Mouse (Mus musculus) MEL-GATA-1-ER (cell line): ENCODE data around the gene Zfp131.
"Not testable (repeated sequence)": the region's sequence is repeated elsewhere in the genome, so short reads cannot be mapped to it uniquely, and the experiment has no call there.

Experiments used
- DNase-seq: peaks from one replicate; pipeline ENCODE4 v3.0.0-alpha.2; 2012; ENCODE audit warnings: low read depth; ENCODE audit errors: extremely low read depth

Gene Zfp131

DNA sequence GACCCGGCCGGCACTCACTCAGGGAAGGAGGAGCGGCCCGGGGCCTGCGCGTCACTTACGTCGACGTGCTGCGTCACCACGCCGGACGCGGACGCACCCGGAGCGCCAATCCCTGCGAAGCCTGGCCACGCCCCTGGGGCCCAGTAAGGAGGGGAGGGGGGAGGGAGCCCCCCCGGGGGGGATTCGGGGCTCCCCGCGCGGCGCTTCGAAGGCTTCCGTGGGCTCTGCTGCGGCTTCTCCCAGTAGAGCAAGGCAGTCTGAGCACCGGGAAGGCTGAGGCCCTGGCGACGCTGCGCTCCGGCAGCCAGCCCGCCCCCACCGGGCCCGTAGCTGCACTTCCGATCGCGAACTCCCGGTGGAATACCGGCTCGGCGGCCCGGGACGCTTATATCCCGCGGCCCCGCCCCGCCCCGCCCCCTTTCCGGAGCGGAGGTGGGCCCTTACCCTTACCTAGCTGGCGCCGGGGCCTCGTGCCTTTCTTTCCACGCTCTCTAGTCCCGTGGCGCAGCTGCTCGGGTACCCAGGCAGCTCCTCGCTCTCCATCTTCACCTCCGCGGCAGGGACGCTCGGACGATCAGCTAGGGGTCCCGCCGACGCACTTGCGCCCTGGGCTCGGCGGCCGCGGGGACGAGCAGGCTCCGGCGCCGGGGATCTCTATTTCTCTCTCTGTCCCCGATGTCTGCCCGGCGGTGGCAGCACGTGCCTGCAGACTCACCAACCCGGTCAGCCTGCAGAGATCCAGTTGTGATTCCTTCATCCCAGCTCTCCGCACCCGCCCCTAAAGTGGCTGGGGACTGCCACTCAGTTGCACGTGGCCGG, at the start of gene Zfp131:
Gene Zfp131 (minus strand): TSS at position 129 of the 819 bp plus-strand sequence.
- peak; percentile 64 for DNase-seq

GRCm38 (mm10) chr13:119839982-119840381, 49.3 kb upstream of the Zfp131 start:
- not testable (repeated sequence) for DNase-seq

- not testable (repeated sequence) for DNase-seq
Measured at GRCm38 (mm10) chr13:119837719-119838337, 47.1 kb upstream of the Zfp131 start.

GRCm38 (mm10) chr13:119836324-119836811, 45.7 kb upstream of the Zfp131 start:
- not testable (repeated sequence) for DNase-seq

- not testable (repeated sequence) for DNase-seq
Measured at GRCm38 (mm10) chr13:119835320-119836056, 44.8 kb upstream of the Zfp131 start, which contains the start of gene D13Ertd608e. Gene D13Ertd608e, plus strand, starts transcription at chr13:119836006.

- DNase-seq, result not testable (repeated sequence)
Measured at GRCm38 (mm10) chr13:119830116-119830515, 39.4 kb upstream of the Zfp131 start, which contains the start of gene AF067063. Gene AF067063, minus strand, starts transcription at chr13:119830216.

DNA sequence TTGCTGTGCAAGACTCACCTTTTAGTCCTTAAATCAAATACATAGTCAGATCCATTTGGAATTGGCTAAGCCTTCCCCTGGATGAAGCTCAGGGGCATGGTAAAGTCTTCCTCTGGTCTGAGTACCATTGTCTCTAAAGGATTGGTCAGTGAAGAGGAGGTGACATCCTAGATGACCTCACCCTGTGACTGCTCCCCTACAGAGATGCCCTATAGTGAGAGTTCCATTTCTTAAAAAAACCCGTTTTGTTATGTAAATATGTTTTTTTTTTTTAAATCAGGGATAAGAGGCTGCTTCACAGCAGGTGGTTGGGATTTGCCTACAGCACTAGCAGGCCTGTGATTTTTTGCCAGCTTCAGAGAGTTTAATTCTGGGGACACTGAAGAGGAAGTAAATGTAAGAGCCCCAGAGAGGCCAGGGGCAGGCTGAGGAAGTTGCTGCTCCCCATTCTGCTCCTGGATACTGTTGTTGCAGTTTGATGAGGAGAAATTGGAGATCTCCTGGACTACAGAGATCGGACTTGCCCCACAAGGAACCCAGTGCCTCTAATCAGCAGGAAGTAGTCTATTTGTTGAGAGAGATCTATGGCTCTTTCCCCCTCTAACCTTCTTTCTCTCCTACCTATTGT, 27.0 kb upstream of the Zfp131 start:
- DNase-seq, result no peak

- no peak for DNase-seq
Measured at GRCm38 (mm10) chr13:119816798-119817197, 26.1 kb upstream of the Zfp131 start.

DNA sequence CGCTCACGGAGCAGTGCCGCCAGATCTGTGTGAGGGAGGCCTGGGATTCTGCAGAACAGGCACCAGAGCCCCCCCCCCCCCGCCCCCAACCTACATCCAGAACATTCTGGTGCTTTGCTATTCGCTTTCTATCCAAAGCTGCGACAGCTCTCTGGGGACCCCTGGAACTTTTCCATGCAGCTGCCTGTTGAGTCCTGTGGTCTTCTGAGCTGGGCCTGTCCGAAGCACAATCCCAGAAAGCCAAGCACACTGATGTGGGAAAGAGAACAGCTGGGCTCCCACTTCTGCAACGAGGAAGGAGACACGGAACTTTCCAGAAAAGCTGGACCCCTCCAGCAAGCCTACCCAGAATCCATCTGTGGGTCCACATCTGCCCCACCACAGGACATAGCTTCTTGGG, 19.3 kb upstream of the Zfp131 start:
- DNase-seq, result no peak

DNA sequence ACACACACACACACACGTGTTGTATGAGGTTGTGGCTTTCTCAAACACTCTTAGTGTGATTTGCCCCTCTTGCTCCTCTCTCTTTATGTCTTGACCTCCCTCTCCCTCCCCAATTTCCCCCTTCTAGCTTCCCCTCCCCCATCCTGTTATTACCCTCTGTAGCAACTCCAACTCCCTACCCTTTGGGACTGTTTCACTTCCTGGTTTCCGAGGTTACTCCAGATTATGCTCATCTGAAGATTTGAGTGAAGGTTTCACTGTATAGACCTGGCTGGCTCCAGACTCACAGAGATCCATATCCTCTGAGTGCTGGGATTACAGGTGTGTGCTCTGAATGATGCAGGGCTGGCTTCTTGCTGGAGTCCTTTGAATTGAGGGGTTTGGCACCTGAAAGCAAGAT, 18.2 kb upstream of the Zfp131 start:
- no peak for DNase-seq

DNA sequence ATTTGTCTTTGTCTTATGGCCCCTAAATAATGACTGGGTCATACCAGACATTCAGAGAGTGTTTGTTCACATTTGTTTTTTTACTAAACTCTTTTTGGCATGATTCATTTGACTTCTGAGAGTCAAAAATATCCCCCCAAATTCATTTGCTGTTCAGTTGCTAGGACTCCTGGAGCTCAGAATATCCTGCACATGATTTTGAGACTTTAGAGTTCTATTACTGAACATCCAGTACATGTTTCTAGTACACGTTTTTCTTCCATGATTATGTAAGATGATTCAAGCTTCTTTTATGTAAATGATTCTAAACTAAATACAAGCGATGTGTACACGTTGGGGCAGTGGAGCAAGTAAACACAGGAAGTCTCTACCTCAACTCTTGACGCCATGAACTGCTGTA, 7.0 kb upstream of the Zfp131 start:
- no peak for DNase-seq

- DNase-seq, result no peak
Measured at GRCm38 (mm10) chr13:119792791-119793404, 2.2 kb upstream of the Zfp131 start.

DNA sequence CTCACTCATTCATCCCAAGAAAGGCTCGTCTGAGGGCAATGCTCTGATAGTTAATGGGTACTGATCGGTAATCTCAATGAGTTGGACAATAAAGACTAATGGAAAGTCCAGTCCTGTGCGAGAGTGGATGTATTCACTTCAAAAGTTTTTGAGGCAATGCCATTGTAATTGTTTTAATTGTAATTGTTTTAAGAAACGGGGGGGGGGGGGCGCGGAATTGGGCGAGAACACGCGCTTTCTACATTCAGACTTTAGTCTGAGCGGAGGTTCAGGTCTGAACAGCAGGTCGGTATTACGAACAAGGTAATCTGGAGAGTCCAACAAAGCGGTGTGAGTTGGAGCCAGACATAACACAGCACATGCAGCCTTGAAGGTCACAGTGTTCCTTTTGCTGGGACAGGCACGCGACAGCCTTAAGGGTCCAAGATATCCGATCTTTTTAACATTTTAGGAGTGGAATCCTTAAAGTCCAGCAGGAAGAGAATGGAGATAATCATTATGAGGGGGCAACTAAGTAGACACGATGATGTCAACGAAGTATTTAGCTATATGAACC, 969 bp upstream of the Zfp131 start:
- no peak for DNase-seq

DNA sequence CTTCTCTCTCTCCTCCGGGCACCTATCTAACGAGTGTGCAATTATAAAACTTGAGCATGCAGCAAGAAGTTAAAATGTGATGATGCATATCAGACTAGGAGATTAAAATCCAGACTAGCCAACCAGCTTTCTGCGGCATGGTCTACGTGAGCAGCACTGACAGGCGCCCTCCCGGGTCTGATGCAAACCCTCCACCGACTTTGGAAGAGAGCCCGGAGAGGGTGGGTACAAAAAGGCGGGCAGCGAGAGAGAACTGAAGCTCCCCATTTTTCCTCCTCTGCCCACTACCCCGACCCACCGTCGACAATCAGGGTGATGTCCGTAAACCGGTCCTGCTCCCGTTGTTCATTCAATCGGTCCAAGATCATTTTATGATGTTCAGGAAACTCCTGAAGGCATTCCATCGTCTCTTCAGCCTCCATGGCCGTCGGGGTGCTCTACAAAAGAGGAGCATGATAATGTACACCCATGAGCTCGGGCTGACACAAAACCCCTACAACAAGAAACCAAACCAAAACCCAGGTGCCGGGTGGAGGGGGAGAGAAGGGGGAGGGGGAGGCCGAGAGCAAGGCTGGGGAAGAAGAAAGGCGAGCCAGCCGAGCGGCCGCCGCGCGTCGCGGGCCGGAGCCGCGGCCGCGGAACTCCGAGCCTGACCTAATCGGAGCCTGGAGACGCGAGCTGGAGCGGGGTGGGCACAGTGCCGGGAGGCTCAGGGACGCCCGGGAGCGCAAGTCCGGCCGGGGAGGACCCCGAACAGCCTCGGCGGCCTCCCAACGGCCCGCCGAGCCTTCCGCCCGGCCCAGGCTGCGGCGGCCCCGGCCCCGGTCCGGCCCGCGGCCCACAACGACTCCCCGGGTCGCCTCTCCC, 605 bp downstream of the Zfp131 start:
- DNase-seq, result peak; percentile 64

DNA sequence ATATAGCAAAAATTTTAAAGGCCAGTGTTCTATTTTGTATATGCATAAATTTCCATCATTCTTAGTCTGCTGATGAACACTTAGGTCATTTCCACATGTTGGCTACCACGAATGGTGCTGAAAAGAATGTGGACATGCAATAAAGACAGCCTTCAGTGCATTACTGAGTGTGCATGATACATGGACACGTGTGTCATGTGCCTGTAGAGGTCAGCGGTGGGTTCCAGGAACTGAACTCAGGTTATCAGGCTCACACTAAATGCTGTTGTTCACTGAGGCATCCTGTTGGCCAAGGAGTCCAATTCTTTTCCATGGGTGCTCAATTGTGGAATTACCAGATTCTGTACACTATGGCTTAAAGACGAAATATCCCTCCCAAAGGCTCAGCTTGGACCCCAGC, 7.1 kb downstream of the Zfp131 start:
- no peak for DNase-seq

DNA sequence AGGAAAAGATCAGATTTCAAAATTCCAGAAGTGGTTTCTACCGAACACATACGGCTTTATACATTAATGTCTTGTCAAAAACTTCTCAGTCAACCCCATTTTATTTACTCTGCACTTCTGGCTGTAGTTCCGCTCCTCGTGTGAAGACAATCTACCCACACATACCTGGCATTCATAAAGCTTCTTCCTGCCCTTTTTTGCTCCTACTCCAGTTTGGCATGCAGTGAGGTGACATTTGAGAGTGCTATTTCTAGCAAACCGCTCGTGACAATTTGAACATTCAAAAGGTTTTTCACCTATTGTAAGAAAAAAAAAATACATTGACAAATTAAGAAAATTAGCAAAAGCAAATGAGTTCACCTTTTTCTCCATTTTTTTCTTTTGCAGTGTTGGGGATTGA, 22.1 kb downstream of the Zfp131 start:
- DNase-seq, result no peak

DNA sequence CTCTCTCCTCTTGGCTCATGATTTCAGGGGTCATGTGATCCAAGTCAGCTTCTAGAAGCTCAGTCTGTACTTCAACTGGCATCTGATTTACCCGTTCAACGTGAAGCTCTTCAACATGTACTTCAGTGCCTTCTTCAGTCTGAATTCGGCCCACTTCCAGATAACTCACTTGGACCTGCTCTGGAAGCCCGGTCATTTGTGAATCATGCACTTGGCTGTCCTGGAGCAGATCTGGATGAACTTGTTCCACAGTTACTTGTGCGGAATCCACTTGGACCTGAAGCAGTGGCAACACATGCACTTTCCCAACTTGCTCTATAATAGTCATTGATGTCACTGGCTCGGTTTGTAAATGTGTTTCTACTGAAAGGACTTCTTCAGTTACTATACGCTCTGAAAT, 24.2 kb downstream of the Zfp131 start:
- DNase-seq, result no peak

DNA sequence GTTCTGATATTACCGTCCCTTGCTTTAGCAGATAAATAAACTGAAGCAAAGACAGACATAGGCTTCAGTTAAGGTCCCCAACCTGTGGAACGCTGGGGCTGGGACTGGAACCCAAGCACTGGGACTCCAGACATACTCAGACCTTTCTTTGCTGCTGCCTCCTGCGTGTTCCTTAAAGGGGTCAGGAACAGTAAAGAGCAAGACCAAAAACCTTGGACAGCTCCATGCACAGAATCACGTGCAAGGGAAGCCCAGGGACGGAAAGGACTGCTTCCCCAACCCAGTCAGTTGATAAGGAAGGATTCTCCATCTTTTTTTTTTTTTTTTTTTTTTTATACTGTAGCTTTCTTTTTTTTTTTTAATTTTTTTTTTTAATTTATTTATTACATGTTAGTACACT, 33.9 kb downstream of the Zfp131 start:
- no peak for DNase-seq

DNA sequence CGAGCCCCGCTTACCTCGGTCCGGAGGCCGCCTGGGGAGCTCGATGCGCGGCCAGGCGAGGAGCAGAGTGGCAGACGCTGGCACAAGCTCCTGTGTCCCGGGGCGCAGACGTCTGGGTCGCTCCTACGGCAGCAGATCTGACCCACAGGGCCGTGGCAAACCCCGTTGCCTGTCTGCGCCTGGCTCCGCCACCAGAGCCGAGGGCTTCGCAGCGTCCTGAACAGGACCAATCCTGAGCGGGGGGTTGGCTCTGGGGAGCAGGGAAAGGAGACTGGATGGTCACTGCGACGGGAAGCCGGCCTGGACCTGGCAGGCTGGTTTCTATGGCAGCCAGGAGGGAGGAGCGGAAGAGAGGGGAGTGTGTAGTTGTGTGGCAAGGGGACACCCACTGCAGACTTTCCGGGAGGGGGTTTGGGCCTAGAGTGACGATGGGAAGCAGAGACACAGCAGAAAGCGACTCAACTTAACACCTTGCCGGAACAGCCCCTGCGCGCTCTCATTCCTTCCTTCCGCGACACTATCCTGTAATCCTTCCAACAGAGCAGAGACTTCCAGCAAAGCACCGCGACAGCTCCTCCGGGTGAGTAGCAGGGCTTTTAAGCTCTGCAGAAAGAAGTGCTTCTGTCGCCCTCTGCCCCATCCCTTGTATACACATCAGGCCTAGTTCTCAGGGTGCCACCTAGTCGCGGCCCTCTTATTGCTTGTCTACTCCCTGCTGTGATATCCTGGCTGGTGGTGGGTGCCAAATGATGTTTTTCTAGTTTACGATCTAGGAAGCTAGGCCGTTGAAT, 34.8 kb downstream of the Zfp131 start, which contains the start of gene Nim1k:
Gene Nim1k (minus strand): TSS at position 202 of the 791 bp plus-strand sequence.
- DNase-seq, result no peak
